Mouse (Mus musculus): ENCODE data around the gene Dnaaf5. TPM values are rescaled to one million over a fixed set of nuclear protein-coding genes. Genes with fewer than 3 reads are reported as not detected.

The Dnaaf5 gene
- polyA plus RNA-seq, 1 experiment, result 22.6 TPM

DNA sequence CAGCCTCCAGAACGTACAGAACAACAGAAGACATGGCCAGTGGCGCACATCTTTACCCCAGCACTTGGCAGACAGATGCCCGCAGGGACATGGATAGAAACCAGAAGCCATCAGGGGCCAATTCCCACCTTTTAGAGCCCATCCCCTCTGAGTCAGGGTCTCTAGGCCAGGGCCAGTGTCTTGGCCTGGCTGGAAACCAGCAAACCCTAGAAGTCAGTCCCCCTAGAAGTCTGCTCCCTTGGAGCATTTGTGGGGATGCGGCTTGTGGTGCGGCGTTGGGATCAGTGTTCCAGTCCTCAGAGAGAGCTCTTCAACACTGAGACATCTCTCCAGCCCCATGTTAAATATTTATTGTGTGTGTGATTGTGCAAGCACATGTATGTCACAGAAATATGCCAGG is 12.8 kb upstream of the Dnaaf5 start:
- no peaks in the 10 kb centered on the region for H3K36me3 ChIP-seq (ENCODE audit: control insufficient read depth, insufficient read depth, low read length, poor library complexity, severe bottlenecking)
- H3K9me3 ChIP-seq (replicated peaks; ENCODE audit: control insufficient read depth, insufficient read depth, low read length, poor library complexity, severe bottlenecking), result no peaks in the 10 kb centered on the region
- no peaks in the 10 kb centered on the region for H3K27me3 ChIP-seq (ENCODE audit: control insufficient read depth, insufficient read depth, low read length, poor library complexity, severe bottlenecking)
- no peak overlapping the region for H3K4me3 ChIP-seq (ENCODE audit: low read depth, low read length)
- no peaks in the 10 kb centered on the region for H3K4me1 ChIP-seq (ENCODE audit: control insufficient read depth, insufficient read depth, low read length)
- no peak overlapping the region for H3K9ac ChIP-seq (ENCODE audit: low read depth, poor library complexity, severe bottlenecking)
- TF ChIP-seq POLR2A (IDR thresholded peaks at IDR 0.05; ENCODE audit: insufficient read depth, low read length) (no peak), EP300 (IDR thresholded peaks at IDR 0.05; ENCODE audit: insufficient read depth, low read depth, low read length) (no peak), CTCF (IDR thresholded peaks at IDR 0.05; ENCODE audit: low read depth, low read length) (no peak)
- H3K27ac ChIP-seq (ENCODE audit: insufficient read depth, low read length), result no peak overlapping the region

- Histone ChIP-seq H3K27ac (ENCODE audit: insufficient read depth, low read length) (no peak overlapping the region), H3K36me3 (ENCODE audit: control insufficient read depth, insufficient read depth, low read length, poor library complexity, severe bottlenecking) (no peaks in the 10 kb centered on the region)
- no peak for TF ChIP-seq CTCF (IDR thresholded peaks at IDR 0.05; ENCODE audit: low read depth, low read length)
- TF ChIP-seq POLR2A (IDR thresholded peaks at IDR 0.05; ENCODE audit: insufficient read depth, low read length), result no peak
Observed at GRCm38 (mm10) chr5:139138261-139138925, 11.6 kb upstream of the Dnaaf5 start.

DNA sequence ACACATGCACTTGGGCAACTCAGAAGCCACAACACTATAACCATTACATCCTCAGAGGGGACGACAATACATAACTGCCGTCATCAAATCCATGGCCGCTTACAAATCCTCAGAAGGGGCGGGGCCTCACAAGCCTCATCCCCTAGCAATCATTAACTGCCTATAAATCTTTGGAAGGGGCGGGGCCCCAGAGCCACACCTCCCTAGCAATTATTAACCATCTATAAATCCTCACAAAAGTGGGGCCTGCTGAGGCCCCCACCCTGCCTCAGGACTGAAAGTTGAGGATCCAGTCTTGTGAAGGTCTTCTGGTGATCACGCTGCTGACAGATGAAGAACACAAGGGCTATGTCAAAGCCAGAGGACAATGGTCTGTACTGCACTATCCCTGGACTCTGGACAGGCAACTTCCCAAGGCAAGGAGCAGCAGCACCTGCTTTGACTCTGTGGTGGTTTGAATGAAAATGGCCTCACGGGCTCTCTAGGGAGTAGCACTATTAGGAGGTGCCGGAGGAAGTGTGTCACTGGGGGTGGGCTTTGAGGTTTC is 11.0 kb upstream of the Dnaaf5 start:
- Histone ChIP-seq H3K27ac (ENCODE audit: insufficient read depth, low read length) (no peak overlapping the region), H3K4me1 (ENCODE audit: control insufficient read depth, insufficient read depth, low read length) (no peaks in the 10 kb centered on the region), H3K9ac (ENCODE audit: low read depth, poor library complexity, severe bottlenecking) (no peak overlapping the region), H3K4me3 (ENCODE audit: low read depth, low read length) (no peak overlapping the region), H3K36me3 (ENCODE audit: control insufficient read depth, insufficient read depth, low read length, poor library complexity, severe bottlenecking) (no peaks in the 10 kb centered on the region), H3K9me3 (replicated peaks; ENCODE audit: control insufficient read depth, insufficient read depth, low read length, poor library complexity, severe bottlenecking) (no peaks in the 10 kb centered on the region), H3K27me3 (ENCODE audit: control insufficient read depth, insufficient read depth, low read length, poor library complexity, severe bottlenecking) (no peaks in the 10 kb centered on the region)
- TF ChIP-seq POLR2A (IDR thresholded peaks at IDR 0.05; ENCODE audit: insufficient read depth, low read length), result no peak
- no peak for TF ChIP-seq CTCF (IDR thresholded peaks at IDR 0.05; ENCODE audit: low read depth, low read length)
- TF ChIP-seq EP300 (IDR thresholded peaks at IDR 0.05; ENCODE audit: insufficient read depth, low read depth, low read length), result no peak

More at GRCm38 (mm10) chr5:139138261-139138925, 11.6 kb upstream of the Dnaaf5 start:
- no peak overlapping the region for H3K9ac ChIP-seq (ENCODE audit: low read depth, poor library complexity, severe bottlenecking)
- no peaks in the 10 kb centered on the region for H3K4me1 ChIP-seq (ENCODE audit: control insufficient read depth, insufficient read depth, low read length)
- H3K9me3 ChIP-seq (replicated peaks; ENCODE audit: control insufficient read depth, insufficient read depth, low read length, poor library complexity, severe bottlenecking), result no peaks in the 10 kb centered on the region
- H3K4me3 ChIP-seq (ENCODE audit: low read depth, low read length), result no peak overlapping the region
- H3K27me3 ChIP-seq (ENCODE audit: control insufficient read depth, insufficient read depth, low read length, poor library complexity, severe bottlenecking), result no peaks in the 10 kb centered on the region

GRCm38 (mm10) chr5:139140589-139140988 is 9.4 kb upstream of the Dnaaf5 start:
- H3K4me3 ChIP-seq (ENCODE audit: low read depth, low read length), result no peak overlapping the region
- H3K9me3 ChIP-seq (replicated peaks; ENCODE audit: control insufficient read depth, insufficient read depth, low read length, poor library complexity, severe bottlenecking), result no peaks in the 10 kb centered on the region
- H3K9ac ChIP-seq (ENCODE audit: low read depth, poor library complexity, severe bottlenecking), result no peak overlapping the region
- H3K27me3 ChIP-seq (ENCODE audit: control insufficient read depth, insufficient read depth, low read length, poor library complexity, severe bottlenecking), result no peaks in the 10 kb centered on the region
- TF ChIP-seq CTCF (IDR thresholded peaks at IDR 0.05; ENCODE audit: low read depth, low read length) (no peak), EP300 (IDR thresholded peaks at IDR 0.05; ENCODE audit: insufficient read depth, low read depth, low read length) (no peak), POLR2A (IDR thresholded peaks at IDR 0.05; ENCODE audit: insufficient read depth, low read length) (no peak)
- H3K27ac ChIP-seq (ENCODE audit: insufficient read depth, low read length), result no peak overlapping the region
- H3K4me1 ChIP-seq (ENCODE audit: control insufficient read depth, insufficient read depth, low read length), result no peaks in the 10 kb centered on the region
- H3K36me3 ChIP-seq (ENCODE audit: control insufficient read depth, insufficient read depth, low read length, poor library complexity, severe bottlenecking), result no peaks in the 10 kb centered on the region

DNA sequence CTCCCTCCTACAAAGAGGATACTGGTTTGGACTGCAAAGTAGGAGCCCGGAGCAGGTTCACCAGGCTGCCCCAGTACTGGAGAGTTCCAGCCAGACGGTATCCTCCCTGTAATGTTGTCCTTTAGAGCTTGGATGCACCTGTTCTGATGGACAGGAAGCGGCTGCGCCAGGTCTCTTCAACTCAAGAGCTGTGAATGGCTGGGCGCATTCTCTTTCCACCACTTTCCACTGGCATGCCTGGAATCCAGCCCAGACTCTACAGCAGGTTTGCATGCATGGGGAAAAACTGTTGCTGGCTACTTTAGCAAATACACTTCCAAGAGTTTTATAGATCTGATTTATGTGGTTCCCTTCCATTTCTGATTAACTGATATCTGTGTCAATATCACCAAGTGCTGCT is 8.7 kb upstream of the Dnaaf5 start:
- no peak overlapping the region for H3K9ac ChIP-seq (ENCODE audit: low read depth, poor library complexity, severe bottlenecking)
- no peaks in the 10 kb centered on the region for H3K27me3 ChIP-seq (ENCODE audit: control insufficient read depth, insufficient read depth, low read length, poor library complexity, severe bottlenecking)
- no peaks in the 10 kb centered on the region for H3K4me1 ChIP-seq (ENCODE audit: control insufficient read depth, insufficient read depth, low read length)
- no peak overlapping the region for H3K27ac ChIP-seq (ENCODE audit: insufficient read depth, low read length)
- no peaks in the 10 kb centered on the region for H3K36me3 ChIP-seq (ENCODE audit: control insufficient read depth, insufficient read depth, low read length, poor library complexity, severe bottlenecking)
- no peaks in the 10 kb centered on the region for H3K9me3 ChIP-seq (replicated peaks; ENCODE audit: control insufficient read depth, insufficient read depth, low read length, poor library complexity, severe bottlenecking)
- H3K4me3 ChIP-seq (ENCODE audit: low read depth, low read length), result no peak overlapping the region
- TF ChIP-seq POLR2A (IDR thresholded peaks at IDR 0.05; ENCODE audit: insufficient read depth, low read length), result no peak
- TF ChIP-seq EP300 (IDR thresholded peaks at IDR 0.05; ENCODE audit: insufficient read depth, low read depth, low read length), result no peak
- no peak for TF ChIP-seq CTCF (IDR thresholded peaks at IDR 0.05; ENCODE audit: low read depth, low read length)

- H3K9ac ChIP-seq (ENCODE audit: low read depth, poor library complexity, severe bottlenecking), result no peak overlapping the region
- TF ChIP-seq EP300 (IDR thresholded peaks at IDR 0.05; ENCODE audit: insufficient read depth, low read depth, low read length), result no peak
- TF ChIP-seq POLR2A (IDR thresholded peaks at IDR 0.05; ENCODE audit: insufficient read depth, low read length), result no peak
- TF ChIP-seq CTCF (IDR thresholded peaks at IDR 0.05; ENCODE audit: low read depth, low read length), result no peak
Observed at GRCm38 (mm10) chr5:139143890-139144289, 6.1 kb upstream of the Dnaaf5 start.

More at GRCm38 (mm10) chr5:139143890-139144289, 6.1 kb upstream of the Dnaaf5 start:
- no peaks in the 10 kb centered on the region for H3K9me3 ChIP-seq (replicated peaks; ENCODE audit: control insufficient read depth, insufficient read depth, low read length, poor library complexity, severe bottlenecking)
- H3K4me3 ChIP-seq (ENCODE audit: low read depth, low read length), result no peak overlapping the region
- no peak overlapping the region for H3K27ac ChIP-seq (ENCODE audit: insufficient read depth, low read length)
- no peaks in the 10 kb centered on the region for H3K36me3 ChIP-seq (ENCODE audit: control insufficient read depth, insufficient read depth, low read length, poor library complexity, severe bottlenecking)
- H3K27me3 ChIP-seq (ENCODE audit: control insufficient read depth, insufficient read depth, low read length, poor library complexity, severe bottlenecking), result no peaks in the 10 kb centered on the region
- H3K4me1 ChIP-seq (ENCODE audit: control insufficient read depth, insufficient read depth, low read length), result no peaks in the 10 kb centered on the region

Data from ES-Bruce4 (cell line).